ENCODE assay signal across 20 mouse cellular contexts in genomic region chr2:58529384-58529783, GRCm38 (mm10). TPM values are rescaled to one million over a fixed set of nuclear protein-coding genes. Genes with fewer than 3 reads are reported as not detected.
DNase-seq lines count a peak whose midpoint lies in the region; ATAC-seq and TF ChIP-seq lines count a peak whose summit lies in the region.
"Had no signal": no experiment of that assay in that cellular context is flagged by ENCODE, and none has a peak within 500 bp of the region (broad histone marks: within the 10 kb centered on the region; RNA-seq: fewer than 3 reads in every experiment).

No protein-coding gene starts in this region.

- H3K9ac ChIP-seq in heart, embryonic 13.5 days: no peak overlapping the region
- no peak overlapping the region for H3K9ac ChIP-seq in heart, embryonic 11.5 days (ENCODE audit: low read depth, low read length)
- H3K9ac ChIP-seq in hindbrain, embryonic 16.5 days (ENCODE audit: low read depth, low read length): no peak overlapping the region
- H3K9ac ChIP-seq in neural tube, embryonic 14.5 days (replicated peaks; ENCODE audit: low read depth, low read length): no peak overlapping the region
- H3K9ac ChIP-seq: forebrain, embryonic 15.5 days; liver, postnatal 0 days had no signal

- H3K36me3 ChIP-seq in heart, embryonic 13.5 days: no peaks in the 10 kb centered on the region
- no peaks in the 10 kb centered on the region for H3K36me3 ChIP-seq in heart, embryonic 11.5 days (ENCODE audit: control insufficient read depth, insufficient read depth, low read length)
- H3K36me3 ChIP-seq in hindbrain, embryonic 16.5 days (ENCODE audit: control insufficient read depth, insufficient read depth, low read length): no peaks in the 10 kb centered on the region
- no peaks in the 10 kb centered on the region for H3K36me3 ChIP-seq in neural tube, embryonic 14.5 days (ENCODE audit: control insufficient read depth, insufficient read depth, low read length)
- H3K36me3 ChIP-seq: forebrain, embryonic 15.5 days had no signal

- DNase-seq in layer of hippocampus, adult 2 months (ENCODE audit: low spot score in 2 of 2): no peak
- no peak for DNase-seq in layer of hippocampus, adult 9-11 months
- DNase-seq: liver; liver, postnatal 0 days; lung, postnatal 14 days; spleen, adult 18-20 months had no signal

- no peaks in the 10 kb centered on the region for H3K9me3 ChIP-seq in heart, embryonic 13.5 days
- H3K9me3 ChIP-seq in heart, embryonic 11.5 days (replicated peaks; ENCODE audit: control insufficient read depth, low read length): no peaks in the 10 kb centered on the region
- no peaks in the 10 kb centered on the region for H3K9me3 ChIP-seq in hindbrain, embryonic 16.5 days (ENCODE audit: control insufficient read depth, low read length)
- no peaks in the 10 kb centered on the region for H3K9me3 ChIP-seq in neural tube, embryonic 14.5 days (ENCODE audit: control insufficient read depth, low read length)
- H3K9me3 ChIP-seq: forebrain, embryonic 15.5 days had no signal

- H3K4me3 ChIP-seq in heart, embryonic 13.5 days: no peak overlapping the region
- H3K4me3 ChIP-seq in heart, embryonic 11.5 days (ENCODE audit: low read depth, low read length): no peak overlapping the region
- no peak overlapping the region for H3K4me3 ChIP-seq in layer of hippocampus, adult 2 months
- no peak overlapping the region for H3K4me3 ChIP-seq in hindbrain, embryonic 16.5 days (ENCODE audit: low read length)
- H3K4me3 ChIP-seq in neural tube, embryonic 14.5 days (ENCODE audit: low read depth, low read length): no peak overlapping the region
- H3K4me3 ChIP-seq: forebrain, embryonic 15.5 days; megakaryocyte, embryonic 14.5 days; myocyte had no signal

- no peak overlapping the region for H3K4me2 ChIP-seq in heart, embryonic 13.5 days
- no peak overlapping the region for H3K4me2 ChIP-seq in heart, embryonic 11.5 days
- no peak overlapping the region for H3K4me2 ChIP-seq in hindbrain, embryonic 16.5 days (ENCODE audit: low read length)
- H3K4me2 ChIP-seq in neural tube, embryonic 14.5 days (ENCODE audit: low read depth, low read length): no peak overlapping the region
- H3K4me2 ChIP-seq: forebrain, embryonic 15.5 days had no signal

- no peak for TF ChIP-seq CTCF in layer of hippocampus, adult 2 months (conservative IDR thresholded peaks at IDR 0.05)

- ATAC-seq in heart, embryonic 13.5 days (ENCODE audit: extremely low read depth, insufficient number of reproducible peaks, low FRiP score, low TSS enrichment): no peak
- no peak for ATAC-seq in heart, embryonic 11.5 days (replicated peaks; ENCODE audit: insufficient number of reproducible peaks, low FRiP score, low TSS enrichment)
- peak; percentile 7; the same call in 1 of the 2 replicates for ATAC-seq in hindbrain, embryonic 16.5 days
- ATAC-seq in neural tube, embryonic 14.5 days (ENCODE audit: low read depth): no peak
- ATAC-seq in erythroid progenitor cell, adult 5-6 weeks (replicated peaks; ENCODE audit: low FRiP score, poor library complexity, severe bottlenecking): no peak
- ATAC-seq: forebrain, embryonic 15.5 days; inflammation-experienced regulatory T-cells, adult 6 months; liver, postnatal 0 days had no signal

- no peaks in the 10 kb centered on the region for H3K27me3 ChIP-seq in heart, embryonic 13.5 days (replicated peaks)
- no peaks in the 10 kb centered on the region for H3K27me3 ChIP-seq in heart, embryonic 11.5 days (ENCODE audit: control insufficient read depth, insufficient read depth, low read length)
- no peaks in the 10 kb centered on the region for H3K27me3 ChIP-seq in hindbrain, embryonic 16.5 days (replicated peaks; ENCODE audit: control insufficient read depth, insufficient read depth, low read length)
- no peaks in the 10 kb centered on the region for H3K27me3 ChIP-seq in neural tube, embryonic 14.5 days (ENCODE audit: control insufficient read depth, insufficient read depth, low read length)
- H3K27me3 ChIP-seq: forebrain, embryonic 15.5 days; megakaryocyte, embryonic 14.5 days had no signal

- peaks cover 92% of the 10 kb centered on the region for H3K4me1 ChIP-seq in heart, embryonic 13.5 days
- peaks cover 62% of the 10 kb centered on the region for H3K4me1 ChIP-seq in heart, embryonic 11.5 days (ENCODE audit: control insufficient read depth, insufficient read depth, low read length)
- peaks cover 45% of the 10 kb centered on the region for H3K4me1 ChIP-seq in hindbrain, embryonic 16.5 days (ENCODE audit: control insufficient read depth, insufficient read depth, low read depth, low read length)
- peaks cover 48% of the 10 kb centered on the region for H3K4me1 ChIP-seq in neural tube, embryonic 14.5 days (ENCODE audit: control insufficient read depth, insufficient read depth, low read length)
- H3K4me1 ChIP-seq: megakaryocyte, embryonic 14.5 days had no signal

- peak overlapping the region; percentile 58; the same call in 1 of the 2 replicates for H3K27ac ChIP-seq in heart, embryonic 13.5 days (replicated peaks)
- no peak overlapping the region for H3K27ac ChIP-seq in heart, embryonic 11.5 days (ENCODE audit: low read depth, low read length)
- H3K27ac ChIP-seq in layer of hippocampus, adult 2 months: 0 out of 2 replicates have a peak overlapping the region, but pooled peaks have one; percentile 15
- peak overlapping the region; percentile 4; the same call in 1 of the 2 replicates for H3K27ac ChIP-seq in hindbrain, embryonic 16.5 days (ENCODE audit: low read depth, low read length)
- H3K27ac ChIP-seq in neural tube, embryonic 14.5 days (ENCODE audit: low read depth, low read length): peak overlapping the region; percentile 52; the same call in 1 of the 2 replicates
- H3K27ac ChIP-seq: forebrain, embryonic 15.5 days had no signal

- 70% methylated on average over 5 of the region's 5 CpGs for WGBS in heart, embryonic 13.5 days
- 75% methylated on average over 5 of the region's 5 CpGs for WGBS in heart, embryonic 11.5 days (ENCODE audit: insufficient replicate concordance)
- WGBS in hindbrain, embryonic 16.5 days: 62% methylated on average over 5 of the region's 5 CpGs
- 65% methylated on average over 5 of the region's 5 CpGs for WGBS in neural tube, embryonic 14.5 days

RNA-seq across cellular contexts. Expression of gene Acvr1, which starts 37.6 kb away (rescaled TPM):
- 9.2 and 9.8 TPM in 2 replicates for polyA plus RNA-seq in heart, embryonic 13.5 days (2015; fragmentation: Nextera tagmentation; extraction: Ambion mirVana)
- polyA plus RNA-seq in heart, embryonic 11.5 days (2014; fragmentation: Nextera tagmentation; extraction: Ambion mirVana): 11.8 and 12.9 TPM in 2 replicates
- 10 to 100 TPM; 46.0 to 48.2 TPM for total RNA-seq in layer of hippocampus, adult 2 months (2021)
- polyA plus RNA-seq in hindbrain, embryonic 16.5 days (2015; fragmentation: Nextera tagmentation; extraction: Ambion mirVana): 4.6 and 5.1 TPM in 2 replicates
- 8.5 and 8.6 TPM in 2 replicates for polyA plus RNA-seq in neural tube, embryonic 14.5 days (2014; fragmentation: Nextera tagmentation; extraction: Ambion mirVana)
- total RNA-seq in erythroid progenitor cell, adult 5-6 weeks (2015; ENCODE audit: low replicate concordance): 1.1 and 3.4 TPM in 2 replicates
- not detected in 2 replicates for total RNA-seq in erythroid progenitor cell, adult 5-6 weeks (2017; ENCODE audit: low replicate concordance)

RNA-seq across cellular contexts. Expression of gene Upp2, which starts 37.7 kb away (rescaled TPM):
- polyA plus RNA-seq in heart, embryonic 13.5 days (2015; fragmentation: Nextera tagmentation; extraction: Ambion mirVana): 6.4 and 7.6 TPM in 2 replicates
- polyA plus RNA-seq in heart, embryonic 11.5 days (2014; fragmentation: Nextera tagmentation; extraction: Ambion mirVana): 8.4 and 8.6 TPM in 2 replicates
- 10 to 100 TPM; 32.7 to 38.5 TPM for total RNA-seq in layer of hippocampus, adult 2 months (2021)
- 14.6 and 15.1 TPM in 2 replicates for polyA plus RNA-seq in hindbrain, embryonic 16.5 days (2015; fragmentation: Nextera tagmentation; extraction: Ambion mirVana)
- 15.4 and 16.4 TPM in 2 replicates for polyA plus RNA-seq in neural tube, embryonic 14.5 days (2014; fragmentation: Nextera tagmentation; extraction: Ambion mirVana)
- total RNA-seq in erythroid progenitor cell, adult 5-6 weeks (2015; ENCODE audit: low replicate concordance): not detected in 2 replicates
- total RNA-seq in erythroid progenitor cell, adult 5-6 weeks (2017; ENCODE audit: low replicate concordance): 2.7 TPM in 1 of 2 replicates, not detected in the other

RNA-seq across cellular contexts. Expression of gene Gm17409, which starts 59.5 kb away (rescaled TPM):
- 0.15 TPM in 1 of 2 replicates, not detected in the other for polyA plus RNA-seq in heart, embryonic 13.5 days (2015; fragmentation: Nextera tagmentation; extraction: Ambion mirVana)
- polyA plus RNA-seq in heart, embryonic 11.5 days (2014; fragmentation: Nextera tagmentation; extraction: Ambion mirVana): not detected in 2 replicates
- not detected for total RNA-seq in layer of hippocampus, adult 2 months (2021)
- 0.16 TPM in 1 of 2 replicates, not detected in the other for polyA plus RNA-seq in hindbrain, embryonic 16.5 days (2015; fragmentation: Nextera tagmentation; extraction: Ambion mirVana)
- polyA plus RNA-seq in neural tube, embryonic 14.5 days (2014; fragmentation: Nextera tagmentation; extraction: Ambion mirVana): 0.21 TPM in 1 of 2 replicates, not detected in the other
- total RNA-seq in erythroid progenitor cell, adult 5-6 weeks (2015; ENCODE audit: low replicate concordance): not detected in 2 replicates
- total RNA-seq in erythroid progenitor cell, adult 5-6 weeks (2017; ENCODE audit: low replicate concordance): not detected in 2 replicates
- total RNA-seq: adrenal gland, postnatal 36 days; granulocyte monocyte progenitor cell, adult 5-6 weeks; left cerebral cortex, postnatal 36 days had no signal
- polyA plus RNA-seq: forebrain, embryonic 15.5 days; inflammation-experienced regulatory T-cells, adult 6 months; kidney, embryonic 14.5 days; liver, postnatal 0 days; myocyte; thymus, postnatal 0 days had no signal
